Mouse (Mus musculus): ENCODE measurements around the gene Usp1.
"Not testable (repeated sequence)": the region's sequence is repeated elsewhere in the genome, so short reads cannot be mapped to it uniquely, and the experiment has no call there.

Usp1 gene

DNA sequence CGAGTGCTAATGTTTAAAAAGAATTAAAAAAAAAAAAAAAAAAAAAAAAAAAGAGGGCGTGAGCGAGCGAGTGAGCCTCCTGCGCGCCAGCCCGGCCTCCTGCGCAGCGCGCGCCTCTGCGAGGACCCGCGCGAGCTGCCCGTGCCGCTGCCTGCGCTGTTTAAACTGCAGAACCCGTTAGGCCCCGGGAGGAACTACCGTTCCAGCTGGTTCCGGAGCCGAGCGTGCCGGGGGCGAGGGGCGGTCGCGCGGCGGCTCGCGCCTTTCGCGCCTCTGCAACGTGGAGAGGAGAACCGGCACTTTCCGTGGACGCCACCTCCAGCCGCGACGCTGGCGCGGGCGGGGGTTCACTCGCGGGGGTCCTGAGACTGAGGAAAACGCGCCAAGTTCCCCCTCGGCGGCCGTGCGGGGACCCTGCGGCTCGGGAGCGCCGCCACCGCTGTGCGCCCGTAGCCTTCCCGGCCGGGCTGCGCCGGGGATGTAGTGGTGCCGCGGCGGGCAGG, at the start of gene Usp1:
TSS of gene Usp1 (plus strand) at position 243 of the 503 bp plus-strand sequence.
- DNase-seq (ENCODE audit: low read depth, low spot score) = no peak

GRCm38 (mm10) chr4:98882706-98883105, 40.9 kb upstream of the Usp1 start:
- DNase-seq (ENCODE audit: low read depth, low spot score) = peak; percentile 68

GRCm38 (mm10) chr4:98886377-98886776, 37.2 kb upstream of the Usp1 start:
- DNase-seq (ENCODE audit: low read depth, low spot score) = no peak

DNA sequence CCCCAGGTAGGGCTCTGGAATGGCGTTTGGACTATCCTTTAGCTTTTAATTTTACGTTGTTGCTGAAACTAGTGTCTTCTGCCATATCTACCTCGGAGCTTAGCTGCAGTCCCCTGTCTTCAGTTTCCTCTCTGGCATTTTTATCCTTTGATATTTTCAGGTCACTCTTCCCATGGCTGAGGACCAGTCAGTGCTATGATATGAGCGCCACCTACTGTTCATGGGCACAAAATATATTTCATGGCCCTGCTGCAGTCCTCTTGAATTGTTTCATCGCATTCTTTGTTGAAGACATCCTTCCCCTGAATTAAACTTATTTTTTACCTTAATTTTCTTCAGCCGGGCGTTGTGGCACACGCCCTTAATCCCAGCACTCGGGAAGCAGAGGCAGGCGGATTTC, 36.5 kb upstream of the Usp1 start:
- peak; percentile 79 for DNase-seq (ENCODE audit: low read depth, low spot score)

GRCm38 (mm10) chr4:98910246-98910645, 13.4 kb upstream of the Usp1 start:
- DNase-seq (ENCODE audit: low read depth, low spot score) = no peak

DNA sequence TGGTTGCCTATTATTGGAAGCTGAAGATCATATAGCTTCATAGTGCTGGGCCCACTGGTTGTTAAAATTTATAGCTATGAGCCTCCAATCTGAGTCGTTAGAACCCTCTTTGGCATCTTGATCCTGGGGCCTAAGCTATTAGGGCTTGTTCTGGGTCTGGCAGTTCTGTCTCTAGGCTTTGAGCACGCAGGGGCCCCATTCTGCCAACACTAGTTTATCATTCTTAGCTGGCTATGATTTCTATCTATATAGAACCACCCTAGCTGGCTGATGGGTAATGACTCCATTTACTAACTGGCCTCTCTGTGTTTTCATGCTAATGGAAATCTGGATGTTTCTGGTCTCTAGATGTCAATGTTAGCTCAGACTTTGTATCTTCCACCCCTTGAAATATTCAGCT, 5.9 kb upstream of the Usp1 start:
- no peak for DNase-seq (ENCODE audit: low read depth, low spot score)

DNA sequence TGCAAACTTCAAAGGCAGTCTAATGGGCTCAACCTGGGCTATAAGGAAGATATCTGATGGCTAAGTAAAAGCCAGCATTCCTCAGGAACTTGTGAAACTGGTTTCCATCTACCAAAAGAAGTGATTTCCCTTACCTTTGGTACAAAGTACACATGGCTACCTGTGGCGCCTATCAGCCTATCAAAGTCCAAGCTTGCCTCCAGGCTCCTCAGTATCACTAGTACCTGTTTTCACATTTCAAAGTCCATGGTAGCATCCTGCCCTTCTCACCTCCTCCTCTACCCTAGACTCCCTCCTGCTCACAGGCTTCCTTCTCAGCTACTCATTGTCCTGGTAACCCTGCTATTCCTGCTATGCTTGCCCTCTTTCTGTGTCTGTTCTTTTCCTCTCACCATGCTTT, 5.4 kb upstream of the Usp1 start:
- no peak for DNase-seq (ENCODE audit: low read depth, low spot score)

DNA sequence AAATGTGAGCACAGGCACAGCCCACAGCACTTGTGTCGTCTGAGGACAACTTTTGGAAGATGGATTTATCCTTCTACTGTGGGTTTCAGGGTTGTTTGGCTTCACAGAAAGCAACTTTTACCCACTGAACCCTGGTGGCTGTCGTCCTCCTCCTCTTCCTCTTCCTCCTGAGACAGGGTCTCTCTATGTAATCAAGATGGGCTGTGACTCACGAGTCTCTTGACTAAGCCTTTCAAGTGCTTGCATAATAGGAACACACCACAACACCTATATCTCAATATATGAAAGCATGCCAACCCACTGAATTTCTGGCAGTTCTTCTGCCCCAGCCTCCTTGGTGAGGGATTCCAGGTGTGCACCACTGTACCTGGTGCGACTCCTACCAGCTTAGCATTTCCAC, 2.7 kb upstream of the Usp1 start:
- no peak for DNase-seq (ENCODE audit: low read depth, low spot score)

DNA sequence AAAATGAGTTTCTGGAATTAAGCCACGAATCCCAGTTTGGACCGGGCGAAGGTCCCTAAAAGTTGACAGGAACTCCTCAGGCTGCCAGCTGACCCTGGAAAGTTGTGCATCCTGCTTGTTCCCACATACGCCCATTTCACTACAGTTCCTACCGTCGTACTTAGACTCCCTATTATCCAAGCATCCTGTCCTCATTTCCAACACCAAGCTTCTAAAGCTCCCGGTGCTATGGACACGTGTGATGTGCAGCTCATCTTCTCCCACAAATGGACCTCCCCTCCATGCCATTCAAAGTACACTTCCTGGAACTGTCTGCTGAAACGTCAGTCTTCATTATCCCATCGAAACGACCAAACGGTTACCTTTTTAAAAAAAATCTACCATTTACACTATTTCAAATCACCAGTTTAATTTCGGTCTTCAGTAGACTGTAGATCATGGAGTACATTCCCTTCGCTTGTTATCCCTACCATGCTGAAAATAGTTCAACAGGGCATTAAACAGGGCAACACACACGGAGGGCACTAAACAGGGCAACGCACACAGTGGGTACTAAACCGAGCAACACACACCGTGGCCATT, 1.5 kb upstream of the Usp1 start:
- peak; percentile 46 for DNase-seq (ENCODE audit: low read depth, low spot score)

- peak; percentile 100 for DNase-seq (ENCODE audit: low read depth, low spot score)
These were observed 705 bp upstream of the Usp1 start for GRCm38 (mm10) chr4:98922643-98923567.

DNA sequence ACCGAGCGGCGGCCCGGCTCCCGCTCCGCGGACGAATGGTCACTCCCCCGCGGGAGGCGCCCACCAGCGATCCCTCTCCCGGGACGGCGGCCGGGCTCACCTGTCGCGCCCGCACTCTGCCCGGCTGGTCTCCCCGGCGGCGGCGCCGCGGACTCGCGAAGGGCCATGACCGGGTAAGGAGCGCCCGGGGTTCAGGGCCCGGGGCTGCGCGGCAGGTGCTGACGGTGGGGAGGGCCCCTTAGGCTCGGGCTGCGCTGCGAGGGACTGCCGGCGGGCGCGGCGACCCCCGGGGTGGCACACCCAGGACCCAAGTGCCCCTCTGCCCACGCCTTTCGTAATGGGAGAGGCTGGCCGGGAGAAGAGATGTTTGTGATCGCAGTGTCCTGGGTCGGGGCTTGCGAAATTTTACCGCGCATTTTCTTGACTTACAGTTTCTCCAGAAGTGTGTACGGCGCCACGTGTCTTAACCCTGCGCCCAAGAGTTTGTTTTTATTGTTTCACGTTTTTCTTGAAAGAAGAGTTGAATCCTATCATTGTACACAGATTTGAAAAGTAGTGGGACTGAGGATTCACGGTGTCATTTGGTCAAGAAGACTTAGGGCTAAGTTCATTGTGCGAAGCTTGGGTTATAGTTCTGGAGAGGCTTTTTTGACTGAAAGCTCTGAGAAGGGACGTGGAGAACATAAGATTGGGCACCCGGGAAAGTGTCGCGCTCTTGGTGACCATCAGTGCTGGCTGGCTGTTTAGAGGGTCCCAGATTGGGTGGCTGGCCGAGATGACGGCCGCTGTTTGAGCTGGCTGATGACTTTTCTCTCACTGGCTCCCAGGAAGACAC, 678 bp downstream of the Usp1 start:
- DNase-seq (ENCODE audit: low read depth, low spot score) = no peak

- DNase-seq (ENCODE audit: low read depth, low spot score) = no peak
These were observed 1.2 kb downstream of the Usp1 start for GRCm38 (mm10) chr4:98924906-98925178.

DNA sequence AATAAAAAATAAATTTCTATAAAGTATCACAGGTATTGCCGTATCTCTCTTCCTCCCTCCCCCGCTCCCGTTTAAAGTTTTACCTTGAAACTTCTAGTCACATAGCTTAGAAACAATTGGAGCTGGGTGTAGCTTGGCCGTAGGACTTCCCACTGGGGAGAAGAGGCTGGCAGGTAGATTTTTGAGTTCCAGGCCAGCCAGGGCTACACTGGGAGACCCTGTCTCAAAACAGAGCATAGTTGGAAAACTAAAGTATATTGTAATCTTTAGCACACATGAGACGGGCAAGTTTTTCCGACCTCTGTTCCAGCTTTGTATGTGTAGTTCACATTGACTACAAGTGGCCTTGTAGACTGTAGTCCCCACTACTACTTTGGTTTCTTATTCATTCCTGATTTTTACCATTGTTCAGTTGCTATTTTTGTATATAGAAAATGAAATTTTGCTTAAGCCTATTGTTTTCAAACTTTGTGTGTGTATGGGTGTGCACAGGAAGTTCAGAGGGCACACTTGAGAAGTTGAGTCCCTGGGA, 1.7 kb downstream of the Usp1 start:
- no peak for DNase-seq (ENCODE audit: low read depth, low spot score)

DNA sequence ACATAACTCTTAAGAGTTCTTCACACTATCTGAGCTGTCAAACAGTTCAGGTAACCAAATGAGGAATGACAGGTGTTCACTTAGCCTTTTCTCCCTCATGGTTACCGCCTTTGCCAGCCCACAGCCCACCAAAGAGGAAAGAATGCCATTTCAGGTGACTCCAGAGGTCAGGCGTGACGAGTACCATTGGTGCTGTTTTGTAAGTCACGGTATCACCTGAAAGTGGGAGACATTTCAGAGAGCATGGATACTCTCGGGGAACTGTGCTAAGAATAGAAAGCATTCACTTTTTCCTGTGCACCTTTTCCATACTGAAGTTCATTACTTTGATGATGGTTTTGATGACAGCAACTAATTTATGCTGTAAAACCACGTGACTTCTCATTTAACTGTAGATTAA, 12.4 kb downstream of the Usp1 start:
- DNase-seq (ENCODE audit: low read depth, low spot score) = no peak

- DNase-seq (ENCODE audit: low read depth, low spot score) = not testable (repeated sequence)
These were observed 14.6 kb downstream of the Usp1 start for GRCm38 (mm10) chr4:98938210-98938609.

DNA sequence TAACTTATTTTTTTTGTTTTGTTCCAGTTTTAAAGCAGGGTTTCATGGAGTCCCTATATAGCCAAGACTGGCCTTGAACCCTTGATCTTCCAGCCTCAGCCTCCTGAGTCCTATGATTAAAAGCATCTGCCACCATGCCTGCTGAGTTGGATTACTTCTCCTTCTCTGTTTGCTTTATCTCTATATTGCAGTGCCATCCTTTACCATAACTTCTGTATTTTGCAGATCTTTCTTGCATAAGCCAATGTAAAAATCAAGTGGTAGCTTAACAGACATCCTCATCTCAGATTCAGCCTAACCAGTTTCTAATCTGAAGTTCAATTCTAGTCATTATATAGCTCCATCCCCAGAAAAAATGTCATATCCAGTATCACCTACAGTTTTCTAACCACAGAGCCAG, 27.0 kb downstream of the Usp1 start:
- no peak for DNase-seq (ENCODE audit: low read depth, low spot score)

GRCm38 (mm10) chr4:98955986-98956385, 32.4 kb downstream of the Usp1 start:
- DNase-seq (ENCODE audit: low read depth, low spot score) = no peak

GRCm38 (mm10) chr4:98960243-98960642, 36.6 kb downstream of the Usp1 start:
- DNase-seq (ENCODE audit: low read depth, low spot score) = no peak

GRCm38 (mm10) chr4:98969946-98970345, 46.3 kb downstream of the Usp1 start:
- peak; percentile 24 for DNase-seq (ENCODE audit: low read depth, low spot score)

DNA sequence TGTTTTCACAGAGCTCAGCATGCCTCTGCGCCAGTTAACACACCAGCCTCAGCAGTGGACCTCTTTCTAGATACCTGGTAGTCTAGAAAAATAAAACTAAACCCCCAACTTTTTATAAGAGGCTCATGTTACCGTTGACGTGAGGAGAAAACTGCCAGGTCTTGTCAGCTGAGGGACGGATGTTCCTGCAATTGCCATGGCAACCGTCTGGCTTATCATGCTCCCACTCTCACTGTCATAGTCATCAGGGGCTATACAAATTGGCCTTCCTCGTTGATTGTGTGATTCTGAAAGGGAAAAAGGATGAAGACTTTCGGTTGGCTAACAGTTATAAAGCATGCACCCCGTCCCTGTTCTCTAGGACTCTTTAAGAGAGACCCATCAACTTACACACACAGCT, 52.1 kb downstream of the Usp1 start:
- no peak for DNase-seq (ENCODE audit: low read depth, low spot score)

DNA sequence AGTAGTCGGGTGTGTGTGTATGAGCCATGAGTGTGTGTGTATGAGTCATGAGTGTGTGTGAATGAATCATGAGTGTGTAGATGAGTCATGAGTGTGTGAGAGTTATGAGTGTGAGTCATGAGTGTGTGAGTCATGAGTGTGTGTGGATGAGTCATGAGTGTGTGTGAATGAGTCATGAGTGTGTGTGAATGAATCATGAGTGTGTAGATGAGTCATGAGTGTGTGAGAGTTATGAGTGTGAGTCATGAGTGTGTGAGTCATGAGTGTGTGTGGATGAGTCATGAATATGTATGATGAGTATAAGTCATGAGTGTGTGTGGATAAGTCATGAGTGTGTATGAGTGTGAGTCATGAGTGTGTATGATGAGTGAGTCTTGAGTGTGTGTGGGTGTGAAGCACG, 54.7 kb downstream of the Usp1 start:
- DNase-seq (ENCODE audit: low read depth, low spot score) = not testable (repeated sequence)

- no peak for DNase-seq (ENCODE audit: low read depth, low spot score)
These were observed 55.1 kb downstream of the Usp1 start for GRCm38 (mm10) chr4:98978693-98979092.
